Mouse (Mus musculus) cerebellum, adult 2 months (tissue): ENCODE data around the gene Gucd1. TPM values are rescaled to one million over a fixed set of nuclear protein-coding genes. Genes with fewer than 3 reads are reported as not detected.
"Not testable (repeated sequence)": the region's sequence is repeated elsewhere in the genome, so short reads cannot be mapped to it uniquely, and the experiment has no call there.

ENCODE experiments used
- DNase-seq, 2 experiments: peaks; one replicate each; pipeline ENCODE4 v3.0.0; 2021
- H3K27ac ChIP-seq: fragments of 200-500 bp; 2 replicates; pipeline ENCODE4 v1.5.1; 2012; ENCODE audit warnings: low read length, control low read depth, inconsistent platforms; ENCODE audit not compliant: insufficient read depth
- H3K27me3 ChIP-seq: fragments of 200-500 bp; 2 replicates; pipeline ENCODE4 v1.6.1; 2012; ENCODE audit warnings: inconsistent platforms, mild to moderate bottlenecking, low read length, moderate library complexity; ENCODE audit not compliant: control insufficient read depth, insufficient read depth
- H3K4me1 ChIP-seq: fragments of 200-500 bp; 2 replicates; pipeline ENCODE4 v1.6.1; 2011; ENCODE audit warnings: low read length; ENCODE audit not compliant: control insufficient read depth, insufficient read depth
- H3K4me3 ChIP-seq: fragments of 200-500 bp; replicated peaks from 2 replicates; pipeline ENCODE3; 2011; ENCODE audit warnings: mild to moderate bottlenecking, low read depth, low read length, control low read depth; ENCODE audit not compliant: insufficient read depth
- CTCF ChIP-seq: fragments of 200-500 bp; IDR thresholded peaks from 2 replicates; pipeline ENCODE4 v1.5.1; 2011; ENCODE audit warnings: low read depth, mild to moderate bottlenecking, control low read depth, low read length, moderate library complexity, borderline replicate concordance; ENCODE audit not compliant: insufficient read depth
- POLR2A ChIP-seq: fragments of 200-500 bp; IDR thresholded peaks from 2 replicates; pipeline ENCODE4 v1.6.1; 2011; ENCODE audit warnings: low read length, control low read depth, borderline replicate concordance; ENCODE audit not compliant: insufficient read depth
- WGBS: fragments of 180-500 bp; shearing (Covaris S2); methylation state at CpG from one replicate; pipeline ENCODE4 v1.1.7; 2018; 5-methylcytosine and 5-hydroxymethylcytosine counted together
- polyA plus RNA-seq: library from polyadenylated mRNA; depleted of rRNA; stranded (reverse); fragments of >200 nt; gene quantifications from 2 replicates; pipeline ENCODE4 v1.2.3, GENCODE M21; 2012

Gene Gucd1
- polyA plus RNA-seq, 1 experiment: 20.7 TPM

- DNase-seq: no peak
- WGBS: 85% methylated on average over 3 of the region's 3 CpGs
Observed at GRCm38 (mm10) chr10:75505130-75505495, 12.7 kb downstream of the Gucd1 start.

GRCm38 (mm10) chr10:75504234-75505129 is 13.3 kb downstream of the Gucd1 start:
- H3K27me3 ChIP-seq: no peaks in the 10 kb centered on the region
- DNase-seq: no peak
- H3K27ac ChIP-seq: no peak overlapping the region
- H3K4me1 ChIP-seq: peaks cover 2% of the 10 kb centered on the region
- no peak for TF ChIP-seq POLR2A
- TF ChIP-seq CTCF: no peak
- 84% methylated on average over 8 of the region's 8 CpGs for WGBS
- no peak overlapping the region for H3K4me3 ChIP-seq

More at GRCm38 (mm10) chr10:75505130-75505495, 12.7 kb downstream of the Gucd1 start:
- Histone ChIP-seq H3K27me3 (no peaks in the 10 kb centered on the region), H3K4me1 (peaks cover 8% of the 10 kb centered on the region), H3K4me3 (no peak overlapping the region), H3K27ac (no peak overlapping the region)
- TF ChIP-seq POLR2A: no peak
- TF ChIP-seq CTCF: no peak

GRCm38 (mm10) chr10:75503692-75504091 is 14.1 kb downstream of the Gucd1 start:
- no peak overlapping the region for H3K27ac ChIP-seq
- H3K27me3 ChIP-seq: no peaks in the 10 kb centered on the region
- no peak overlapping the region for H3K4me3 ChIP-seq
- DNase-seq: no peak
- H3K4me1 ChIP-seq: no peaks in the 10 kb centered on the region
- WGBS: 93% methylated on average over 7 of the region's 7 CpGs
- TF ChIP-seq POLR2A: no peak
- no peak for TF ChIP-seq CTCF

GRCm38 (mm10) chr10:75501641-75502040 is 16.1 kb downstream of the Gucd1 start:
- WGBS: 89% methylated on average over 1 of the region's 1 CpGs
- TF ChIP-seq POLR2A (no peak), CTCF (no peak)
- Histone ChIP-seq H3K4me3 (no peak overlapping the region), H3K27me3 (no peaks in the 10 kb centered on the region), H3K4me1 (no peaks in the 10 kb centered on the region), H3K27ac (no peak overlapping the region)
- DNase-seq: no peak

- Histone ChIP-seq H3K4me3 (no peak overlapping the region), H3K27ac (no peak overlapping the region), H3K4me1 (no peaks in the 10 kb centered on the region), H3K27me3 (no peaks in the 10 kb centered on the region)
- no peak for DNase-seq
- TF ChIP-seq POLR2A: no peak
- TF ChIP-seq CTCF: no peak
- 82% methylated on average over 7 of the region's 7 CpGs for WGBS
Observed at GRCm38 (mm10) chr10:75500345-75500744, 17.4 kb downstream of the Gucd1 start.

- WGBS: 59% methylated on average over 3 of the region's 3 CpGs
- H3K27ac ChIP-seq: no peak overlapping the region
- H3K27me3 ChIP-seq: no peaks in the 10 kb centered on the region
- no peak overlapping the region for H3K4me3 ChIP-seq
- TF ChIP-seq CTCF (no peak), POLR2A (no peak)
- no peaks in the 10 kb centered on the region for H3K4me1 ChIP-seq
- no peak for DNase-seq
Observed at GRCm38 (mm10) chr10:75499791-75500190, 18.0 kb downstream of the Gucd1 start.

- not testable (repeated sequence) for H3K4me3 ChIP-seq, DNase-seq, H3K27ac ChIP-seq, H3K27me3 ChIP-seq, H3K4me1 ChIP-seq
- WGBS: 95% methylated on average over 7 of the region's 7 CpGs
Observed at GRCm38 (mm10) chr10:75499214-75499613, 18.6 kb downstream of the Gucd1 start.

GRCm38 (mm10) chr10:75495921-75496320 is 21.9 kb downstream of the Gucd1 start:
- no peak overlapping the region for H3K27ac ChIP-seq
- no peaks in the 10 kb centered on the region for H3K4me1 ChIP-seq
- no peaks in the 10 kb centered on the region for H3K27me3 ChIP-seq
- DNase-seq: no peak
- no peak for TF ChIP-seq POLR2A
- TF ChIP-seq CTCF: no peak
- no peak overlapping the region for H3K4me3 ChIP-seq
